Mouse (Mus musculus) splenic B cell, adult 2 months (primary cell): ENCODE data around the gene Amigo2.

Experiments used
- DNase-seq: peaks from one replicate; pipeline ENCODE4 v3.0.0-alpha.2; 2011; ENCODE audit warnings: low read depth, low spot score
- H3K27me3 ChIP-seq: 2 replicates; pipeline ENCODE4 v1.6.1; 2012; ENCODE audit warnings: mild to moderate bottlenecking, low read length, moderate library complexity, mixed read lengths; ENCODE audit not compliant: control insufficient read depth, poor library complexity, insufficient read depth, severe bottlenecking
- H3K36me3 ChIP-seq: 2 replicates; pipeline ENCODE4 v1.6.1; 2012; ENCODE audit warnings: mild to moderate bottlenecking, low read length, moderate library complexity, mixed read lengths; ENCODE audit not compliant: control insufficient read depth, poor library complexity, insufficient read depth, severe bottlenecking

Amigo2 gene

DNA sequence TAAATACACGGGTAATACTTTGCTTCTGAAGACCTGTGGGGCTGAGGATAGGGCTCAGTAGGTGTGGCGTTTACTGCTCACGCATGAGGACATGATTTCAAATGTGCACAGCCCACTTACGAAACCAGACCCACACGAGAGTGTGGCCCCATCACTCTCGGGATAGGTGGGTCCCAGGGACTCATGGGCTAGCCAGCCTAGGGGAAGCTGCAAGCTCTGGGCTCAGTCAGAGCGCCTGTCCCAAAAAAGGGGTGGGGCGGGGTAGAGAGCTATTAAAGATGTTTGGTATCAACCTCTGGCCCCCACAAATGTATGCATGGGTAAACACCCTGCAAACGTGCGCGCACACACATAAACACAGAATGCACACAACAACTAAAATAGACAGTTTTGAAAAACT lies 9.3 kb upstream of the Amigo2 start:
- H3K36me3 ChIP-seq, result no peaks in the 10 kb centered on the region
- H3K27me3 ChIP-seq, result no peaks in the 10 kb centered on the region
- no peak for DNase-seq

- DNase-seq, result no peak
- H3K36me3 ChIP-seq, result no peaks in the 10 kb centered on the region
- H3K27me3 ChIP-seq, result no peaks in the 10 kb centered on the region
Measured at GRCm38 (mm10) chr15:97255800-97256199, 8.7 kb upstream of the Amigo2 start.

DNA sequence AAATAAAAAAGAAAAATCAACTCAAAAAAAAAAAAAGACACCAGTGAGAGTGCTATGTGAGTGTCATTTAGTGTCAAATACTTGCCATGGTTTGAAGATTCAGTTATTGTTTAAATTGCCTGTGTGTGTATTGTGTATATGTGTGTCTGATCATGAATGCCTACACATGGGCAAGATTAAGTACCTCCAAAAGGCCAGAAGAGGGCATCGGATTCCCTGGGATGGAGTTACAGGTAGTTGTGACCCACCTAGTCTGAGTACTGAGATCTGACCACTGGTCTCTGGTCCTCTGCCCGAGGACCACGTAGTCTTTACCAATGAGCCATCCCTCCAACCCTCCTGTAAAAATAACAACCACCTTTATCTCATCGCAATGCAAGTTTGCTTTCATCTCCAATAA lies 7.3 kb upstream of the Amigo2 start:
- no peaks in the 10 kb centered on the region for H3K36me3 ChIP-seq
- no peaks in the 10 kb centered on the region for H3K27me3 ChIP-seq
- peak; percentile 37 for DNase-seq

GRCm38 (mm10) chr15:97252493-97253034 lies 5.5 kb upstream of the Amigo2 start:
- H3K36me3 ChIP-seq, result no peaks in the 10 kb centered on the region
- H3K27me3 ChIP-seq, result no peaks in the 10 kb centered on the region
- peak; percentile 44 for DNase-seq

- no peaks in the 10 kb centered on the region for H3K36me3 ChIP-seq
- peak; percentile 40 for DNase-seq
- H3K27me3 ChIP-seq, result no peaks in the 10 kb centered on the region
Measured at GRCm38 (mm10) chr15:97249322-97249721, 2.2 kb upstream of the Amigo2 start.

- H3K36me3 ChIP-seq, result no peaks in the 10 kb centered on the region
- H3K27me3 ChIP-seq, result no peaks in the 10 kb centered on the region
- DNase-seq, result peak; percentile 63
Measured at GRCm38 (mm10) chr15:97248296-97248695, 1.2 kb upstream of the Amigo2 start.

DNA sequence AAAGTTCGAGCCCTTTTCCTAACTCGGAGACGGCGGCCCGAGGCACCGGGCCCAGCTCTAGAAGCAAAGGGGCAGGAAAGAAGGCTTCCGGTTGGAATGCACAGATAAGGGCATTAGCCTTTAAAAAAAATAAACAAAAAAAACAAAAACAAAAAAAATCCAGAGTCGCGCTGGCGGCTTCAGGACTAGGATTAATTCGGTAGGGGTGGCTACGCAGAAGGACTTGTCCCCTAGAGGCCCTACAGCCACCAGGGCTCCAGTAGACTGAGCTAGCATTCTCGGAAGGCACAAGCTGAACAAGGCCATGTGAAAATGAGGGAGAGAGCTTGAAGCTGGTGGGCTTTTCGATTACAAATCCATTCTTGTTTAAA lies 689 bp upstream of the Amigo2 start:
- no peaks in the 10 kb centered on the region for H3K27me3 ChIP-seq
- peak; percentile 62 for DNase-seq
- H3K36me3 ChIP-seq, result no peaks in the 10 kb centered on the region

DNA sequence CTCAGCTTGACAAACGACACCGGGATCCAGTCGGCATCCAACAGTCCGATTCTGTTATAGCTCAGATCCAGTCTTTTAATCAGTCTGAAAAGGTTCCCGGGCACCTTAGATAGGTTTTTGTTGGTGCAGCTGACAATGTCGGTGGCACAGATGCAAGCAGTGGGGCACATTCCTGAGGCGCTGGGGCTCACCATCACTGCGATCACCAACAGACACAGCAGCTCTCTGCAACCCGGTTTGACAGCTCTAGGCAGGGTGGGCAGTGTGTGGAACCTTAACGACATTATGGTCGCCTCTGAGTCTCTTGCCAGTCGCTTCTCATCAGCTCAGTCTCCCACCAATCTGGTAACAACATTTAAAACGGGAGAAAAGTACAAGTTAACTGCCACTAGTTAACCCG lies 831 bp downstream of the Amigo2 start:
- H3K36me3 ChIP-seq, result no peaks in the 10 kb centered on the region
- DNase-seq, result no peak
- H3K27me3 ChIP-seq, result no peaks in the 10 kb centered on the region

- no peaks in the 10 kb centered on the region for H3K36me3 ChIP-seq
- DNase-seq, result peak; percentile 31
Measured at GRCm38 (mm10) chr15:97245392-97245791, 1.7 kb downstream of the Amigo2 start.

DNA sequence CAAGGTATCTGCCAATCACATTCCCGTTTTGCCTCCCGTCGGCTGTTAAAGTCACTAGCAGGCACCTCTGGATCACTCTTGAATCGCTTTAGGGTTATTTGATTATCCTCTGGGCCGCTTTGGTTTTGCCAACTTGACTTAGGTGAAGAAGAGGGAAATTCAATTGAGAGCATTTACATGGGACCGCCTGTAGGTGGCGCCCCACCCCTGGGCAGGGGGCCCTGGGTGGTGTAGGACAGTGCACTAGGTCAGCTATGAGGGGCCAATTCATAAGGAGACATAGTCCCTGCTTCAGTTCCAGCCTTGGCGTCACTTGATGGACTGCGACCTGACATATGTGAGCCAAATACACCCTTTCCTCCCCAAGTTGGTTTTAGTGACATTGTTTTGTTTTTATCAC lies 10.1 kb downstream of the Amigo2 start:
- peak; percentile 76 for DNase-seq
- Histone ChIP-seq H3K27me3 (no peaks in the 10 kb centered on the region), H3K36me3 (no peaks in the 10 kb centered on the region)

More at GRCm38 (mm10) chr15:97245392-97245791, 1.7 kb downstream of the Amigo2 start:
- H3K27me3 ChIP-seq, result no peaks in the 10 kb centered on the region

DNA sequence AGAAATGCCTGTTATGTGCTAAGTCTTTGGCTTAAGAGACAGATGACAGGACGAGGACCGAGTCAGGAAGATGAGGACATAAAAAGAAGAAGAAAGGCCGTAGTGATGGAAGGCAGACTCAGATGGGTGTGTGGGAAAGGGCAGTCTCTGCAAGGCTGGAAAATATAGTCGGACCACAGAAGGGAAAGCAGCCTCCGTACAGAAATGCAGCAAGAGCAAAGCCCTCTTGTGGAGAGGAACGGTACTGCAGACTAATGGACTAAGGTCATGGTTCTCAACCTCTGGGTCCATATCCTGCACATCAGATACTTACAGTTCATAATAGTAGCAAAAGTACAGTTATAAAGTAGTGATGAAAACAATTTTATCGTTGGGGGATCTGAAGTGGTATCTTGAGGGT lies 11.9 kb downstream of the Amigo2 start:
- peak; percentile 84 for DNase-seq
- H3K36me3 ChIP-seq, result no peaks in the 10 kb centered on the region

DNA sequence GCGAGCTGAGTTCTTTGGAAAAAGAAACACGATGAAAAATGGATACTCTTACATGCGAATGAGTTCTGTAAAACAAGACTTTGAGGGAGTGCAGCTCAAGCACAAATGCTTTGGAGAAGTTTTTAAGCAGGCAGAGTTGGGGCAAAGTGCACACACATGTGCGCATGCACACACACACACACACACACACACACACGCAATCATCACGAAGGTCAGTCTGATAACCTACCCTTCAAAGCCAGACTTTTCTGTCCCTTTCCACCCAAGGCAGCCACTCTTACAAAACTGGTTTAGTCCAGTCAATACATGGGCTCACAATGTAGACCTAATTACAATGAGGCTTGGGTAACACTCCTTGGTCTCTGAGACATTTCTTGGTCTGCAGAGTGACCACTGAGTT lies 13.0 kb downstream of the Amigo2 start:
- no peak for DNase-seq
- Histone ChIP-seq H3K36me3 (no peaks in the 10 kb centered on the region), H3K27me3 (no peaks in the 10 kb centered on the region)

More for the DNA sequence above, 11.9 kb downstream of the Amigo2 start:
- H3K27me3 ChIP-seq, result no peaks in the 10 kb centered on the region

DNA sequence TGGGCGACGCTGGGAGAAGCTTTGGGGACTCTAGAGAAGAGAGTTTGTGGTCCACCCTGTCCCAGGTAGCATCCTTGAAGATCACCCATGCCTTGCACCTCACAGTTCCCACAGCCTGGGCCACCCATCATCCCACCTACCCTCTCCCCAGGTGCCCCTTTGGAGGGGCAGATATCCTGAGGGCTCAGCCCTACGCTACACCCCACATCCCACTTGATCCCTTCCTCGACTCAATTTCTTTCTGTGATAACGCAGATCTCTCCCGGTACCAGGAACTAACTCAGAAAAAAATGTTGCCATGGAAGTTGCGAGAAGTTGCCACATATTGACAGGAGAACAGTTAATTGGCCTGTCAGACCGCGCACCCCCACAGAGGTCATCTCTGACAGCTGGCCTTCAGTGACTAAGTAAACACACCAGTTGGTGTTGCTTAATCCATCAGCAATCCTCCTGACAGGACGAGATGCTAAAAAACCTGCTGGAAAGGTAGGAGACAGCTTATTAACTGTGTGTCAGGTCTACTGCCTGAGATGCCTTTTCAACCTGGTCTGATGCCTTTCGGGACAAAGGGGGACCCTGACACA lies 17.5 kb downstream of the Amigo2 start:
- no peaks in the 10 kb centered on the region for H3K27me3 ChIP-seq
- H3K36me3 ChIP-seq, result no peaks in the 10 kb centered on the region
- DNase-seq, result no peak

GRCm38 (mm10) chr15:97224003-97224402 lies 23.1 kb downstream of the Amigo2 start:
- no peak for DNase-seq
- Histone ChIP-seq H3K27me3 (no peaks in the 10 kb centered on the region), H3K36me3 (no peaks in the 10 kb centered on the region)

DNA sequence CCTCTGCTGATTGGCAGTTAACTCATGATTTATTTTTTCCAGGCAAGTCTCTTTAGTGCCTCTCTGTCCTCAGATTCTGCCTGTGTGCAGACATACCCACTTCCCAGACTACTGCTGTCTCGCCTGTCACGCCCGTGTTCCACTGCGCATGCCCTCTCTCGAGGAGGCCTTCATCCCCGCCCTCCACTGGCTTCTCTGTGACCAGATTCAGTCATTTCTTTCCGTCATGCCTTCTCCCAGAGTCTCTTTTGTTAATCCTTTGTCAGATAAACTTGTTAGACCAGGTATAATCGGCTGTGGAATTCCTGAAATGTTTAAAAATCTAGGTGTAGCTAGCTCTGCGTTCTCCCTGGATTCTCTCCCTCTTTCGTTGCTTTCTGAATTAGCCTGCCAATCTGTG lies 23.7 kb downstream of the Amigo2 start:
- no peak for DNase-seq

DNA sequence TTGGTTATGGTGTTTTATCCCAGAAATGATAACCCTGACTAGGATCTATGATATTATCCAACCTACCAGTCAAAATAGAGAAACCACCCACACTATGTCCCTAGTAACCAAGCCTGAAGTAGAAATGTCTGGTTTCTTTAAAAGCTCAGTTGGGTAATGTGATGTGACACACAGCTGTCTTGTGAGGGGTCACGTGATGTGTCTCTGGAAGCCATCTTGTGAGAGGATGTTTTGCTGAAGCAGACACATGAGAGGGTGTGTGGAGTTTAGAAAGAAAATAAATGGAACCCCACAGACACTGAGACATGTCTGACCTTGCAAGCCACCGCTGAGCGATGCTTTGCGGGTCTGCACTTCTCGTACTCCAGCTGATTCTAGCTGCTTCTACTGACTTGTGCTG lies 30.2 kb downstream of the Amigo2 start:
- no peak for DNase-seq
- Histone ChIP-seq H3K36me3 (no peaks in the 10 kb centered on the region), H3K27me3 (no peaks in the 10 kb centered on the region)

More for the DNA sequence above, 23.7 kb downstream of the Amigo2 start:
- Histone ChIP-seq H3K36me3 (no peaks in the 10 kb centered on the region), H3K27me3 (no peaks in the 10 kb centered on the region)
